Mouse (Mus musculus): ENCODE measurements around the gene E2f7. TPM values are rescaled to one million over a fixed set of nuclear protein-coding genes. Genes with fewer than 3 reads are reported as not detected.

E2f7 gene
- polyA plus RNA-seq (2016; fragmentation: Nextera tagmentation; extraction: Ambion mirVana) = 34.8 and 35.4 TPM in 2 replicates

GRCm38 (mm10) chr10:110744686-110745639, at the start of gene E2f7:
Gene E2f7 (plus strand): TSS chr10:110745439.
- Histone ChIP-seq H3K36me3 (peaks cover 22% of the 10 kb centered on the region), H3K9me3 (no peaks in the 10 kb centered on the region), H3K27ac (replicated peaks) (peak within 1 kb of the TSS; percentile 71), H3K4me3 (peak within 1 kb of the TSS; percentile 74), H3K4me1 (peaks cover 10% of the 10 kb centered on the region), H3K4me2 (replicated peaks) (peak within 1 kb of the TSS; percentile 67), H3K9ac (replicated peaks) (peak within 1 kb of the TSS; percentile 87), H3K27me3 (no peaks in the 10 kb centered on the region; the same call in 1 of the 2 replicates)
- peak; percentile 98 for ATAC-seq (ENCODE audit: low FRiP score, low read depth)
- under 1% methylated on average over 85 of the region's 98 CpGs for WGBS

GRCm38 (mm10) chr10:110701276-110701675, 44.0 kb upstream of the E2f7 start:
- whole genome bisulfite sequencing = 62% methylated on average over 1 of the region's 1 CpGs
- no peak overlapping the region for H3K4me3 ChIP-seq

GRCm38 (mm10) chr10:110705672-110706071, 39.6 kb upstream of the E2f7 start:
- 52% methylated on average over 9 of the region's 9 CpGs for WGBS
- ATAC-seq (ENCODE audit: low FRiP score, low read depth) = no peak
- H3K27me3 ChIP-seq = no peaks in the 10 kb centered on the region

More at GRCm38 (mm10) chr10:110701276-110701675, 44.0 kb upstream of the E2f7 start:
- H3K4me2 ChIP-seq (replicated peaks) = no peak overlapping the region
- H3K27ac ChIP-seq (replicated peaks) = no peak overlapping the region
- no peaks in the 10 kb centered on the region for H3K27me3 ChIP-seq
- H3K9ac ChIP-seq (replicated peaks) = no peak overlapping the region
- no peaks in the 10 kb centered on the region for H3K9me3 ChIP-seq
- no peaks in the 10 kb centered on the region for H3K36me3 ChIP-seq
- no peak for ATAC-seq (ENCODE audit: low FRiP score, low read depth)
- H3K4me1 ChIP-seq = no peaks in the 10 kb centered on the region

GRCm38 (mm10) chr10:110707390-110708113, 37.7 kb upstream of the E2f7 start:
- Histone ChIP-seq H3K9me3 (no peaks in the 10 kb centered on the region), H3K27me3 (no peaks in the 10 kb centered on the region), H3K4me1 (no peaks in the 10 kb centered on the region), H3K27ac (replicated peaks) (no peak overlapping the region), H3K4me3 (no peak overlapping the region), H3K4me2 (replicated peaks) (no peak overlapping the region), H3K9ac (replicated peaks) (no peak overlapping the region), H3K36me3 (no peaks in the 10 kb centered on the region)
- no peak for ATAC-seq (ENCODE audit: low FRiP score, low read depth)
- WGBS = 64% methylated on average over 16 of the region's 16 CpGs

More at GRCm38 (mm10) chr10:110705672-110706071, 39.6 kb upstream of the E2f7 start:
- H3K4me3 ChIP-seq = no peak overlapping the region
- no peak overlapping the region for H3K9ac ChIP-seq (replicated peaks)
- H3K9me3 ChIP-seq = no peaks in the 10 kb centered on the region
- no peaks in the 10 kb centered on the region for H3K4me1 ChIP-seq
- no peak overlapping the region for H3K27ac ChIP-seq (replicated peaks)
- no peaks in the 10 kb centered on the region for H3K36me3 ChIP-seq
- no peak overlapping the region for H3K4me2 ChIP-seq (replicated peaks)

GRCm38 (mm10) chr10:110716887-110717286, 28.4 kb upstream of the E2f7 start:
- no peaks in the 10 kb centered on the region for H3K27me3 ChIP-seq
- no peak for ATAC-seq (ENCODE audit: low FRiP score, low read depth)
- no peaks in the 10 kb centered on the region for H3K9me3 ChIP-seq

GRCm38 (mm10) chr10:110726431-110726830, 18.8 kb upstream of the E2f7 start:
- 80% methylated on average over 15 of the region's 15 CpGs for WGBS
- H3K4me2 ChIP-seq (replicated peaks) = no peak overlapping the region
- H3K27me3 ChIP-seq = no peaks in the 10 kb centered on the region
- H3K27ac ChIP-seq (replicated peaks) = no peak overlapping the region
- H3K9ac ChIP-seq (replicated peaks) = no peak overlapping the region
- H3K4me3 ChIP-seq = no peak overlapping the region
- H3K36me3 ChIP-seq = no peaks in the 10 kb centered on the region
- no peaks in the 10 kb centered on the region for H3K4me1 ChIP-seq
- no peaks in the 10 kb centered on the region for H3K9me3 ChIP-seq
- ATAC-seq (ENCODE audit: low FRiP score, low read depth) = no peak

More at GRCm38 (mm10) chr10:110716887-110717286, 28.4 kb upstream of the E2f7 start:
- H3K4me3 ChIP-seq = no peak overlapping the region
- no peak overlapping the region for H3K4me2 ChIP-seq (replicated peaks)
- no peak overlapping the region for H3K9ac ChIP-seq (replicated peaks)
- no peaks in the 10 kb centered on the region for H3K4me1 ChIP-seq
- 73% methylated on average over 10 of the region's 10 CpGs for WGBS
- no peaks in the 10 kb centered on the region for H3K36me3 ChIP-seq
- no peak overlapping the region for H3K27ac ChIP-seq (replicated peaks)

- 63% methylated on average over 4 of the region's 4 CpGs for WGBS
- no peak for ATAC-seq (ENCODE audit: low FRiP score, low read depth)
- no peaks in the 10 kb centered on the region for H3K9me3 ChIP-seq
- no peaks in the 10 kb centered on the region for H3K36me3 ChIP-seq
- H3K4me1 ChIP-seq = no peaks in the 10 kb centered on the region
- no peak overlapping the region for H3K4me3 ChIP-seq
- no peak overlapping the region for H3K9ac ChIP-seq (replicated peaks)
- H3K27ac ChIP-seq (replicated peaks) = no peak overlapping the region
- H3K4me2 ChIP-seq (replicated peaks) = no peak overlapping the region
- H3K27me3 ChIP-seq = no peaks in the 10 kb centered on the region
Observed at GRCm38 (mm10) chr10:110727816-110728215, 17.4 kb upstream of the E2f7 start.

- no peak overlapping the region for H3K27ac ChIP-seq (replicated peaks)
- H3K4me3 ChIP-seq = no peak overlapping the region
- H3K9ac ChIP-seq (replicated peaks) = no peak overlapping the region
- ATAC-seq (ENCODE audit: low FRiP score, low read depth) = peak; percentile 74; the same call in 1 of the 2 replicates
- no peaks in the 10 kb centered on the region for H3K36me3 ChIP-seq
- no peak overlapping the region for H3K4me2 ChIP-seq (replicated peaks)
- H3K27me3 ChIP-seq = 0 out of 2 replicates have a peak, but pooled peaks cover 3% of the 10 kb centered on the region
- no peaks in the 10 kb centered on the region for H3K9me3 ChIP-seq
- no peaks in the 10 kb centered on the region for H3K4me1 ChIP-seq
- WGBS = 22% methylated on average over 6 of the region's 6 CpGs
Observed at GRCm38 (mm10) chr10:110733343-110733742, 11.9 kb upstream of the E2f7 start.

- Histone ChIP-seq H3K4me2 (replicated peaks) (no peak overlapping the region), H3K4me3 (no peak overlapping the region), H3K4me1 (peaks cover 10% of the 10 kb centered on the region), H3K27ac (replicated peaks) (no peak overlapping the region), H3K36me3 (peaks cover 10% of the 10 kb centered on the region), H3K27me3 (no peaks in the 10 kb centered on the region; the same call in 1 of the 2 replicates), H3K9me3 (no peaks in the 10 kb centered on the region), H3K9ac (replicated peaks) (no peak overlapping the region)
- WGBS = 73% methylated on average over 6 of the region's 6 CpGs
- ATAC-seq (ENCODE audit: low FRiP score, low read depth) = no peak
Observed at GRCm38 (mm10) chr10:110743701-110744100, 1.5 kb upstream of the E2f7 start.

- no peak overlapping the region for H3K27ac ChIP-seq (replicated peaks)
- no peak overlapping the region for H3K4me3 ChIP-seq
- 66% methylated on average over 12 of the region's 12 CpGs for WGBS
- ATAC-seq (ENCODE audit: low FRiP score, low read depth) = no peak
- peaks cover 10% of the 10 kb centered on the region for H3K4me1 ChIP-seq
- peak overlapping the region; percentile 67; the same call in 1 of the 2 replicates for H3K4me2 ChIP-seq (replicated peaks)
- no peaks in the 10 kb centered on the region for H3K9me3 ChIP-seq
- H3K27me3 ChIP-seq = no peaks in the 10 kb centered on the region; the same call in 1 of the 2 replicates
- H3K36me3 ChIP-seq = peaks cover 14% of the 10 kb centered on the region
- H3K9ac ChIP-seq (replicated peaks) = no peak overlapping the region
Observed at GRCm38 (mm10) chr10:110744120-110744519, 1.1 kb upstream of the E2f7 start.

GRCm38 (mm10) chr10:110745640-110746032, 397 bp downstream of the E2f7 start:
- ATAC-seq (ENCODE audit: low FRiP score, low read depth) = no peak
- Histone ChIP-seq H3K9me3 (no peaks in the 10 kb centered on the region), H3K9ac (replicated peaks) (peak overlapping the region; percentile 78), H3K36me3 (peaks cover 23% of the 10 kb centered on the region), H3K27ac (replicated peaks) (peak overlapping the region; percentile 71), H3K27me3 (no peaks in the 10 kb centered on the region; the same call in 1 of the 2 replicates), H3K4me3 (peak overlapping the region; percentile 74), H3K4me2 (replicated peaks) (peak overlapping the region; percentile 67), H3K4me1 (peaks cover 10% of the 10 kb centered on the region)
- under 1% methylated on average over 23 of the region's 23 CpGs for WGBS

- peaks cover 10% of the 10 kb centered on the region for H3K4me1 ChIP-seq
- H3K36me3 ChIP-seq = peaks cover 46% of the 10 kb centered on the region
- WGBS = 95% methylated on average over 9 of the region's 9 CpGs
- H3K27ac ChIP-seq (replicated peaks) = no peak overlapping the region
- ATAC-seq (ENCODE audit: low FRiP score, low read depth) = no peak
- no peak overlapping the region for H3K9ac ChIP-seq (replicated peaks)
- H3K27me3 ChIP-seq = no peaks in the 10 kb centered on the region
- H3K4me2 ChIP-seq (replicated peaks) = no peak overlapping the region
- H3K9me3 ChIP-seq = no peaks in the 10 kb centered on the region
- H3K4me3 ChIP-seq = no peak overlapping the region
Observed at GRCm38 (mm10) chr10:110749081-110749480, 3.8 kb downstream of the E2f7 start.

All from midbrain, embryonic 12.5 days (tissue).